Mouse (Mus musculus) gastrocnemius, postnatal 14 days (tissue): ENCODE data around the gene Lmntd1. TPM values are rescaled to one million over a fixed set of nuclear protein-coding genes. Genes with fewer than 3 reads are reported as not detected.

Experiments used
- DNase-seq: peaks from one replicate; pipeline ENCODE4 v3.0.0; 2021; ENCODE audit warnings: mixed read lengths
- intact Hi-C: fragments of 180-260 bp; cut with DNase I; formaldehyde crosslinking; loops from one replicate; pipeline ENCODE4 v1.15.1; 2025; ENCODE audit warnings: low total_unique reads
- total RNA-seq, 2 experiments: library from RNA; stranded (reverse); gene quantifications; 2 replicates each; pipeline ENCODE4 v1.2.3; 2021

Lmntd1 gene
- total RNA-seq, 2 experiments from 2014 or later: 0.16 to 0.43 TPM

GRCm38 (mm10) chr6:145608693-145609092 lies 5.4 kb downstream of the Lmntd1 start:
- no peak for DNase-seq
- intact Hi-C loops: no loop called here

- intact Hi-C loops: no loop called here
- DNase-seq: no peak
These were observed 6.4 kb downstream of the Lmntd1 start for GRCm38 (mm10) chr6:145607746-145608145.

- intact Hi-C loops: no loop called here
- no peak for DNase-seq
These were observed 8.9 kb downstream of the Lmntd1 start for GRCm38 (mm10) chr6:145605203-145605602.

DNA sequence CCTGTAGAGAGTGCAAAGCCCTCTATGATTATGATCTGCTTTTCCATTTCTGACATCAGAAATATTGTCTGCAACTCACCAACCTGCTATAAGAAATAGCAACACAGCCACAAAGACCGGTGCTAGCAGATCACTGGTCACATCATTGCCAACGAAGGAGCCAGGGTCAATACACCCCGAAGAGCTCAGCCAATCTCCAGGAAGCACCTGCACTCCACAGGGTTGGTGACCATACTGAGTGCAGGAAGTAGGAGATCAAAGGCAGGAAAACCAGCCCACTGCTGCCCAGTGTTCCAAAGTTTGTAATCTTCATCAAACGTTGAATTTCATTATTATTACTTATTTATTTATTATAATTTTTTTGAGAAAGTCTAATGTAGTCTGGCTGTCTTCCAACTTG lies 9.5 kb downstream of the Lmntd1 start:
- no peak for DNase-seq
- intact Hi-C loops: no loop called here

- intact Hi-C loops: no loop called here
- no peak for DNase-seq
These were observed 10.0 kb downstream of the Lmntd1 start for GRCm38 (mm10) chr6:145604126-145604525.

GRCm38 (mm10) chr6:145598794-145599555 lies 15.1 kb downstream of the Lmntd1 start:
- DNase-seq: no peak
- intact Hi-C loops: no loop called here

DNA sequence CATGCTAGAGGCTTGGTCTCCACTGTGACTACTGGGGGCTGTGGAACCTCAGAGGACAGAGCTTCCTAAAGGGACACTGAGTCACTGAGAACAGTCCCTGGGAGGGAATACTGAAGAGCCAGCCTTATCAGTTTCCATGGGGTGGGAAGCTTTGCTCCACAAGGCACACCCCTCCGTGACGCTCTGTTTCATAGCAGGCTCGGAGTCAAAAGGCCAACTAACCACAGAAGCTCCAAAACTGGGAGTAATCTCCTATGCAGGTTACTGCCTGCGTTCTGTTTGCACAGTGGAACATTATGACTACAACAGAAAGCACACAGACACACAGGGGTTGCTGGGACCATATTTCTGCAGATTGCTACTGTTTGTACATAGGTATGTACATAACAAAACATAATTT lies 18.2 kb downstream of the Lmntd1 start:
- DNase-seq: no peak
- intact Hi-C loops: no loop called here

GRCm38 (mm10) chr6:145593991-145594390 lies 20.1 kb downstream of the Lmntd1 start:
- intact Hi-C loops: no loop called here
- no peak for DNase-seq

DNA sequence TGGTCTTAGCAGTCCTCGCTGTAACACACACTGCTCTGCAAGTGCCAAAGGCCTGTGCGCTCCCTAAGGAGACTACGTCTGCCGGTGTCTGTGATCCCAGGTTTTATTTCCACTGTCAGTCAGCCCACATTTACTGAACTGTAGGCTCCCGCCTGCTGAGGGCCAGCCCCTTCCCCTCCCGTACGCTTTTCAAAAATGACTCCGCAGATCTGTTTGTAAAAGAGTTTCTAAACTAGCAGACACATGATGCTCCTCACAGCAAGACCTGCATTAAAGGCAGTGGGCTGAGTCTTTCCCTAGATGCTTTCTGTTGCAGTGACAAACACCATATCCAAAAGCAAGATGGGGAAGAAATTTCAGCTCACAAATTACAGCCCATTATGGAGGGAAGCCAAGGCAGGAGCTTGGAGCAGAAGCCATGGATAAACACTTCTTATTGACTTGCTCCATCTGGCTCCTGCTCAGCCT lies 21.6 kb downstream of the Lmntd1 start:
- intact Hi-C loops: no loop called here
- DNase-seq: no peak

DNA sequence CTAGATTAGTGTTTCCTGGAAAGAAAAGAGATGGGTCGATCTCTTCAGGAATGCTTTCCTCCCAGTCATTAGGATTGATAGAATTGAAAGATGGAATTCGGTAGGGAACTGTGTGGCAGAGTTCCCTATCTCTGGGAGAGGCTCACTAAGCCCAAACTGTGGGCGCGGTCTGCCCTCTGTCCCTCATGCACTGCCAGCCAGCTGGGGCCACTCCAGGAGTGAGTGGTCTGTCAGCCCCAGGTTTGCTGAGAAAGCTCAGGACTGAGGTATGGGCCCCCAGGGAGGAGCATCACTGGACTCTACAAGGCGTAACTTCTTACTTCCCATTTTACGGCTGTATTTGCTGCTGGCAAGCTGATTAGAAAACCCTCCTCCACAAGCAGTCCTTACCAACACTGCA lies 22.1 kb downstream of the Lmntd1 start:
- DNase-seq: no peak
- intact Hi-C loops: no loop called here

DNA sequence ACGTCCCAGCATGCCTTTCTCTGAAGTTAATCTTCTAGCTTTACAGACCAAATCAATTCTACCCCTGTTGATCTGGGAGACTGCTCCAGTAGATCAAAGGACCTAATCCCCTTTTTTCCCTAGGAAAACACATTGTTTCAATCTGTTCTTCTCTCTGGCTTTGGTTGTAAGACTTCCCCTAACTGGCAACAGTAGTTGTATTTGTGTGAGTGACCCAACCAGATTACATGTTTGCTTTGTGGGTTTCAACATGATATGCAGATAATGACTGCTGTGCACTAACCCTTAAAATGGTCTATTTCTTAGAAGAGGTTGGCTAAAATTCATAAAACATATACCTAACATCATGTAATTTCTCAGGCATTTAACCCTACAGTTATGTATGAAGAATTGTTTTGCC lies 22.5 kb downstream of the Lmntd1 start:
- intact Hi-C loops: no loop called here
- DNase-seq: no peak

- no peak for DNase-seq
- intact Hi-C loops: no loop called here
These were observed 23.4 kb downstream of the Lmntd1 start for GRCm38 (mm10) chr6:145590501-145591293.

- DNase-seq: no peak
- intact Hi-C loops: no loop called here
These were observed 28.8 kb downstream of the Lmntd1 start for GRCm38 (mm10) chr6:145585052-145585973.

DNA sequence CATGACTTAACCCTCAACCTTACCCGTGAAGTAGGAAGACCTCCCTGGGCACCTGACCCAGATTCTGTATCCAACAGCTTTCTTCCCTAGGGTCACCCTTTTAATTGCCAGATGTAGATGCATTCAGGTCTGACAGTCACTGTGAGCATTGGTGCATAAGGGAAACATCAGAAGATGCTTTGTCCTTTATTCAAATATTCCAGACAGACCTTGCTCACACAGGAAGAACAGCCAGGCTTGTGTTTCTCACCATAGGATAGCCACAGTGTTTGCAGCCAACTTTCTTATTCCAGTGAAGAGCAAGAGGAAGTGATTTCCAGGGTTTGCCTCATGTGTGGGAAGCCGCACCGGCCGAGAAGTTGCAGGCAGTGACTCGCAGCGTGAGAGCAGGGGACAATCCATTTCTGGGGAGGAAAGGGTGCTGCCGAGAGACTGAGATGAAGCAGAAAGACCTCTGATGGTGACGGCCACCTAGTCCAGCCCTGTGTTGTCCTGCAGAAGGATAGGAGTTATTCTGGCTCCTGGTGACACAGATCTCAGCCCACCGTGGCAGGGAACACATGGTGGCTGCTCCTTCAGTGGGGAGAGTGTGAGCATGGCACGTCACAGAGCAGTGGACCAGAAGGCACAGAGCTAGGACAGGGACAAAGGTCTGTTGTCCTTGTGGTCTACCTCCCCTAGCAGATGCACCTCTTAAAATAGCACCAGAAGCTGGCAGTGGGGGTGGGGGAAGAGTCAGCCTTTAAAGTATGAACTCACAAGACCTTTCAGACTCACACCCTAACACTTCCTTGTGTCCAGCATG lies 32.6 kb downstream of the Lmntd1 start:
- DNase-seq: no peak
- intact Hi-C loops: no loop called here

DNA sequence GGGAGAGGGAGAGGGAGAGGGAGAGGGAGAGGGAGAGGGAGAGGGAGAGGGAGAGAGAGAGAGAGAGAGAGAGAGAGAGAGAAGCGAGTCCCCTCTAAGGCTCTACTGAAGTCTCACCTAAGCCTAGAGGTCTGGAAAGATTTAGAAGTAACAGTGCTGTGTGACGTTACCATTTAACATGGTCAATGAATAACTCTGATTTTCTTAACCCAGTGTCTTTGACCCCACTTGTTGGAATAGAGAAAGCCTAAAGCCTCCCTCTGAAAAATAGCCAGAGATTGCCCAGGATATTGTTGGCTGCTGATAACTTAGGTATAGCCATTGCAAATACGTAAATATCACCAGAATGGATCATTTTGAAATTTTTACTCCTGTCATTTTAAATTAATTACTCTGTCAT lies 34.4 kb downstream of the Lmntd1 start:
- no peak for DNase-seq
- intact Hi-C loops: no loop called here

DNA sequence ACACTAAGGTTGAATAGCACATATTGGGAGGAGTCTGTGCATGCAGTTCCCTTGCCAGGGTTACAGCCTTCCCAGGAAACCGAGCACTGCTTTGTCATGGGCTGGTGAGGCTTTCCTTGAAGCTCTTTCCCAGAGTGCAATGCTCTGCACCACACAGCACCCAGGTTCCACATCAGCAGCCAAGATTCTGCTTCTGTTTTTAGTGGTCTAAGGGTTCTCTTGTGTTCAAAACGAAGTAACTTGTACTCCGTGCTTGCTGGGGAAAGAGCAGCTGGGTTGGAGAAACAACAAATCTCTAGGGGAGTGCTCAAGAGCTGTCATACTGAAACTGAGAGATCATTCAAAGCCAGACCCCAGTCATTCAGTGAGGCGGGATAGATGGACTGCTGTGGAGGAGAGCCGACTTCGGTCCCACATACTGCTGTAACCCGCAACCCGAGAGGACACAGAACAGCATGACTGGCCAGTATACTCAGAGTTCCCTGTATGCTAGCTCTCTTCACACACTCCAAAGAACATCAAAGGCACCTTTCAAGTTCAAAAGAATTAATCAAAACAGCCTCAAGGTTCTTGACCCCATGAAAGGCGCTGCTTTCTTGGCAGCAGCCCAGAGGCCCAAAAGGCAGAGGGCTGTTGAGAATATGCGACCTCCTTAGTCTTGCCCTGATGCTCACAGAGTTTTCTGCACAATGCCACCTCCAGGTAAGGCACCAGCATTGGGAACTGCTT lies 35.5 kb downstream of the Lmntd1 start:
- no peak for DNase-seq
- intact Hi-C loops: no loop called here

DNA sequence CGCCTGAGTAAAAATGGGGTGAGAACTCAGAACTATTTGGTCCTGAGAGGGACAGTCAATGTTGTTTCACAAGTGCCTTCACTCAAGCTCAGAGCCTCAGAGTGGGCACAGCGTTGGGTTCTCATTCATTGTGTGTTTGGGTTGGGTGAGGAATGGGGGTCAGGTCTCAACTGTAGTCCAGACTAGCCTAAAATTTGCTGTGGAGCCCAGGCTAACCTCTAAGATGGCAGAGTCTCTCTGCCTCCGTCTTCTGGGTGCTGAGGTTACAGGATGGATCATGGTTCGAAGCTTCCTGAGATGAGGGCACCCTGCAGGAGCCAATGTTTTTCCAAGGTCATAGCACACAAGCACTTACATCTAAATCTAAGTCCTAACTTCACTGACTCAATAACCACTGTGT lies 37.4 kb downstream of the Lmntd1 start:
- intact Hi-C loops: no loop called here
- no peak for DNase-seq

GRCm38 (mm10) chr6:145573250-145574013 lies 40.7 kb downstream of the Lmntd1 start:
- DNase-seq: no peak
- intact Hi-C loops: no loop called here
